Mouse (Mus musculus): Measurements from ENCODE around the gene Ispd. TPM values are rescaled to one million over a fixed set of nuclear protein-coding genes. Genes with fewer than 3 reads are reported as not detected.

The Ispd gene
- total RNA-seq, 2 experiments from 2014 or later, result 8.4 to 8.7 TPM

- DNase-seq (ENCODE audit: low spot score in 2 of 2), result no peak
These were observed 168.2 kb downstream of the Ispd start for GRCm38 (mm10) chr12:36549474-36549873.

GRCm38 (mm10) chr12:36554697-36555096 is 173.4 kb downstream of the Ispd start:
- no peak for DNase-seq (ENCODE audit: low spot score in 2 of 2)

GRCm38 (mm10) chr12:36564146-36564545 is 182.9 kb downstream of the Ispd start:
- no peak for DNase-seq (ENCODE audit: low spot score in 2 of 2)

- no peak for DNase-seq (ENCODE audit: low spot score in 2 of 2)
These were observed 185.7 kb downstream of the Ispd start for GRCm38 (mm10) chr12:36566974-36567373.

GRCm38 (mm10) chr12:36570414-36571095 is 189.3 kb downstream of the Ispd start:
- no peak for DNase-seq (ENCODE audit: low spot score in 2 of 2)

GRCm38 (mm10) chr12:36584828-36585227 is 203.6 kb downstream of the Ispd start:
- DNase-seq (ENCODE audit: low spot score in 2 of 2), result no peak

GRCm38 (mm10) chr12:36597539-36598250 is 216.4 kb downstream of the Ispd start:
- DNase-seq (ENCODE audit: low spot score in 2 of 2), result no peak

GRCm38 (mm10) chr12:36621960-36622736 is 240.9 kb downstream of the Ispd start:
- DNase-seq (ENCODE audit: low spot score in 2 of 2), result no peak

GRCm38 (mm10) chr12:36627204-36627603 is 246.0 kb downstream of the Ispd start:
- DNase-seq (ENCODE audit: low spot score in 2 of 2), result no peak

- DNase-seq (ENCODE audit: low spot score in 2 of 2), result no peak
These were observed 251.2 kb downstream of the Ispd start for GRCm38 (mm10) chr12:36632427-36632826.

GRCm38 (mm10) chr12:36647514-36647913 is 266.3 kb downstream of the Ispd start:
- DNase-seq (ENCODE audit: low spot score in 2 of 2), result no peak

GRCm38 (mm10) chr12:36662496-36662895 is 281.2 kb downstream of the Ispd start:
- DNase-seq (ENCODE audit: low spot score in 2 of 2), result peak in 1 of 2 experiments; percentile 27

- no peak for DNase-seq (ENCODE audit: low spot score in 2 of 2)
These were observed 283.5 kb downstream of the Ispd start for GRCm38 (mm10) chr12:36664783-36665182.

GRCm38 (mm10) chr12:36666771-36667170 is 285.5 kb downstream of the Ispd start:
- no peak for DNase-seq (ENCODE audit: low spot score in 2 of 2)

- DNase-seq (ENCODE audit: low spot score in 2 of 2), result no peak
These were observed 289.1 kb downstream of the Ispd start for GRCm38 (mm10) chr12:36670164-36670908.

- DNase-seq (ENCODE audit: low spot score in 2 of 2), result no peak
These were observed 289.8 kb downstream of the Ispd start for GRCm38 (mm10) chr12:36670915-36671579.

GRCm38 (mm10) chr12:36674481-36674880 is 293.2 kb downstream of the Ispd start:
- DNase-seq (ENCODE audit: low spot score in 2 of 2), result no peak

- no peak for DNase-seq (ENCODE audit: low spot score in 2 of 2)
These were observed 297.0 kb downstream of the Ispd start for GRCm38 (mm10) chr12:36678220-36678619.

- no peak for DNase-seq (ENCODE audit: low spot score in 2 of 2)
These were observed 299.7 kb downstream of the Ispd start for GRCm38 (mm10) chr12:36680883-36681505.

- DNase-seq (ENCODE audit: low spot score in 2 of 2), result no peak
These were observed 300.5 kb downstream of the Ispd start for GRCm38 (mm10) chr12:36681779-36682178.
